Mouse (Mus musculus): ENCODE data around the gene Ninj2. TPM values are rescaled to one million over a fixed set of nuclear protein-coding genes. Genes with fewer than 3 reads are reported as not detected.

Ninj2 gene
- total and polyA plus RNA-seq, 3 experiments = not detected

- no peak overlapping the region for H3K4me3 ChIP-seq (ENCODE audit: low read depth, low read length)
- H3K27me3 ChIP-seq (ENCODE audit: insufficient read depth, low read length) = peaks cover 25% of the 10 kb centered on the region
- TF ChIP-seq GATA1 (IDR thresholded peaks at IDR 0.05; ENCODE audit: borderline replicate concordance, low read length) (no peak), CTCF (IDR thresholded peaks at IDR 0.05; ENCODE audit: low read depth, low read length) (no peak), TAL1 (conservative IDR thresholded peaks at IDR 0.05; ENCODE audit: low read depth, low read length) (no peak), GATA2 (IDR thresholded peaks at IDR 0.05; ENCODE audit: borderline replicate concordance, low read depth, low read length) (no peak)
- DNase-seq (ENCODE audit: low spot score) (no peak), ATAC-seq (ENCODE audit: extremely low read depth, insufficient number of reproducible peaks, low FRiP score, poor library complexity, severe bottlenecking) (no peak)
- H3K36me3 ChIP-seq (replicated peaks) = no peaks in the 10 kb centered on the region
- H3K9me3 ChIP-seq (replicated peaks) = no peaks in the 10 kb centered on the region
- peaks cover 14% of the 10 kb centered on the region for H3K4me1 ChIP-seq (ENCODE audit: insufficient read depth, low read depth, low read length)
Observed at GRCm38 (mm10) chr6:120201956-120202355, 108.8 kb downstream of the Ninj2 start.

DNA sequence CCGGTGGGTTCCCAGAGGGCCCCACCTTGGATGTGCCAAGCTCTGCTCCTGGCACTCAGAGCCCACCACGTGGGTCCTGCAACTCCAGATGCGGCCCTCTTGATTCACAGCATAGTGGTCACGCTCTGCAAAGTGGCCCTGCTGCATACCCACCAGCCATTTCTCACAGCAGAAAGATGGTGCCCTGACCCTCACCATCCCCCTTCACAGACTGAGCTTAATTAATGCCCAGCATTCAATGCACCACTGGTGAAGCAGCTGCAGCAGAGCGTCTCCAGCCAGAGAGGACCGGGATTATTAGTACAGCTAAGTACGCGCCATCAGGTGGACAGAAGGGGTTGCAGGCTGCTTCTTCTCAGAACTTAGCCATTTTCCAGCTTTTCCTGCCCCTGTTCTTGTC lies 109.3 kb downstream of the Ninj2 start:
- TF ChIP-seq TAL1 (conservative IDR thresholded peaks at IDR 0.05; ENCODE audit: low read depth, low read length) = no peak
- no peak for TF ChIP-seq GATA1 (IDR thresholded peaks at IDR 0.05; ENCODE audit: borderline replicate concordance, low read length)
- TF ChIP-seq POLR2AphosphoS5 (IDR thresholded peaks at IDR 0.05; ENCODE audit: insufficient replicate concordance, low read depth, low read length) = no peak
- no peak for TF ChIP-seq CTCF (IDR thresholded peaks at IDR 0.05; ENCODE audit: low read depth, low read length)
- TF ChIP-seq GATA2 (IDR thresholded peaks at IDR 0.05; ENCODE audit: borderline replicate concordance, low read depth, low read length) = no peak
- Histone ChIP-seq H3K27me3 (ENCODE audit: insufficient read depth, low read length) (peaks cover 25% of the 10 kb centered on the region), H3K4me1 (ENCODE audit: insufficient read depth, low read depth, low read length) (peaks cover 12% of the 10 kb centered on the region)

GRCm38 (mm10) chr6:120206586-120206985 lies 113.4 kb downstream of the Ninj2 start:
- H3K36me3 ChIP-seq (replicated peaks) = no peaks in the 10 kb centered on the region
- H3K9me3 ChIP-seq (replicated peaks) = no peaks in the 10 kb centered on the region
- ATAC-seq (ENCODE audit: extremely low read depth, insufficient number of reproducible peaks, low FRiP score, poor library complexity, severe bottlenecking) (no peak), DNase-seq (ENCODE audit: low spot score) (no peak)
- H3K4me3 ChIP-seq (ENCODE audit: low read depth, low read length) = no peak overlapping the region
- H3K4me1 ChIP-seq (ENCODE audit: insufficient read depth, low read depth, low read length) = no peaks in the 10 kb centered on the region
- peaks cover 27% of the 10 kb centered on the region for H3K27me3 ChIP-seq (ENCODE audit: insufficient read depth, low read length)
- no peak for TF ChIP-seq CTCF (IDR thresholded peaks at IDR 0.05; ENCODE audit: low read depth, low read length)
- no peak for TF ChIP-seq GATA2 (IDR thresholded peaks at IDR 0.05; ENCODE audit: borderline replicate concordance, low read depth, low read length)
- no peak for TF ChIP-seq POLR2AphosphoS5 (IDR thresholded peaks at IDR 0.05; ENCODE audit: insufficient replicate concordance, low read depth, low read length)
- no peak for TF ChIP-seq GATA1 (IDR thresholded peaks at IDR 0.05; ENCODE audit: borderline replicate concordance, low read length)
- TF ChIP-seq TAL1 (conservative IDR thresholded peaks at IDR 0.05; ENCODE audit: low read depth, low read length) = no peak

More for the DNA sequence above, 109.3 kb downstream of the Ninj2 start:
- H3K4me3 ChIP-seq (ENCODE audit: low read depth, low read length) = no peak overlapping the region
- no peaks in the 10 kb centered on the region for H3K9me3 ChIP-seq (replicated peaks)
- ATAC-seq (ENCODE audit: extremely low read depth, insufficient number of reproducible peaks, low FRiP score, poor library complexity, severe bottlenecking) (no peak), DNase-seq (ENCODE audit: low spot score) (no peak)
- H3K36me3 ChIP-seq (replicated peaks) = no peaks in the 10 kb centered on the region

DNA sequence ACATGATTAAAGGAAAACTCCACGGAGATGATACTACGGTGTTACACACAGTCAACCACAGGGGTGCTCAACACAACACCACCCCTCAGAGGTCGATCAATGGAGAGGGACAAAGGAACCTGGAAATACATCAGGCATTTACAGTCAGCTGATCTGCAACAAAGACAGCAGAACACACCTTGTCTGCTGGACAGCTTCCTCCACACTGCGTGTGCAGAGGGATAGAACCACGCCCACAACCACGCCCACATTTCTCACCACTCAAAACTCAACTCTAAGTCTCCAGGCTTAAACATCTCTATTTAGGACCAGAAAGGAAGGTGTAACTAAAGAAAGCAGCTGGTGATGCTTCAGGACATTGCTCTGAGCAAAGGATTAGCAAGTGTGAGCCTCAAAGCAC lies 118.4 kb downstream of the Ninj2 start:
- TF ChIP-seq GATA2 (IDR thresholded peaks at IDR 0.05; ENCODE audit: borderline replicate concordance, low read depth, low read length) (no peak), TAL1 (conservative IDR thresholded peaks at IDR 0.05; ENCODE audit: low read depth, low read length) (no peak), CTCF (IDR thresholded peaks at IDR 0.05; ENCODE audit: low read depth, low read length) (no peak), GATA1 (IDR thresholded peaks at IDR 0.05; ENCODE audit: borderline replicate concordance, low read length) (no peak), POLR2AphosphoS5 (IDR thresholded peaks at IDR 0.05; ENCODE audit: insufficient replicate concordance, low read depth, low read length) (no peak)
- no peak for DNase-seq (ENCODE audit: low spot score)
- no peak for ATAC-seq (ENCODE audit: extremely low read depth, insufficient number of reproducible peaks, low FRiP score, poor library complexity, severe bottlenecking)
- no peaks in the 10 kb centered on the region; the same call in 1 of the 2 replicates for H3K4me1 ChIP-seq (ENCODE audit: insufficient read depth, low read depth, low read length)
- H3K9me3 ChIP-seq (replicated peaks) = no peaks in the 10 kb centered on the region
- H3K27me3 ChIP-seq (ENCODE audit: insufficient read depth, low read length) = peaks cover 15% of the 10 kb centered on the region; the same call in 1 of the 2 replicates
- no peak overlapping the region for H3K4me3 ChIP-seq (ENCODE audit: low read depth, low read length)
- H3K36me3 ChIP-seq (replicated peaks) = no peaks in the 10 kb centered on the region

GRCm38 (mm10) chr6:120216702-120217101 lies 123.6 kb downstream of the Ninj2 start:
- TF ChIP-seq TAL1 (conservative IDR thresholded peaks at IDR 0.05; ENCODE audit: low read depth, low read length) (no peak), GATA1 (IDR thresholded peaks at IDR 0.05; ENCODE audit: borderline replicate concordance, low read length) (no peak), POLR2AphosphoS5 (IDR thresholded peaks at IDR 0.05; ENCODE audit: insufficient replicate concordance, low read depth, low read length) (no peak), CTCF (IDR thresholded peaks at IDR 0.05; ENCODE audit: low read depth, low read length) (no peak), GATA2 (IDR thresholded peaks at IDR 0.05; ENCODE audit: borderline replicate concordance, low read depth, low read length) (no peak)
- DNase-seq (ENCODE audit: low spot score) = no peak
- Histone ChIP-seq H3K27me3 (ENCODE audit: insufficient read depth, low read length) (peaks cover 21% of the 10 kb centered on the region; the same call in 1 of the 2 replicates), H3K4me3 (ENCODE audit: low read depth, low read length) (no peak overlapping the region), H3K4me1 (ENCODE audit: insufficient read depth, low read depth, low read length) (peaks cover 4% of the 10 kb centered on the region; the same call in 1 of the 2 replicates), H3K9me3 (replicated peaks) (no peaks in the 10 kb centered on the region), H3K36me3 (replicated peaks) (no peaks in the 10 kb centered on the region)
- ATAC-seq (ENCODE audit: extremely low read depth, insufficient number of reproducible peaks, low FRiP score, poor library complexity, severe bottlenecking) = peak; percentile 34; the same call in 1 of the 2 replicates

- H3K36me3 ChIP-seq (replicated peaks) = no peaks in the 10 kb centered on the region
- H3K4me3 ChIP-seq (ENCODE audit: low read depth, low read length) = no peak overlapping the region
- peaks cover 23% of the 10 kb centered on the region; the same call in 1 of the 2 replicates for H3K27me3 ChIP-seq (ENCODE audit: insufficient read depth, low read length)
- ATAC-seq (ENCODE audit: extremely low read depth, insufficient number of reproducible peaks, low FRiP score, poor library complexity, severe bottlenecking) (no peak), DNase-seq (ENCODE audit: low spot score) (no peak)
- H3K4me1 ChIP-seq (ENCODE audit: insufficient read depth, low read depth, low read length) = peaks cover 4% of the 10 kb centered on the region; the same call in 1 of the 2 replicates
- no peaks in the 10 kb centered on the region for H3K9me3 ChIP-seq (replicated peaks)
- no peak for TF ChIP-seq GATA2 (IDR thresholded peaks at IDR 0.05; ENCODE audit: borderline replicate concordance, low read depth, low read length)
- no peak for TF ChIP-seq POLR2AphosphoS5 (IDR thresholded peaks at IDR 0.05; ENCODE audit: insufficient replicate concordance, low read depth, low read length)
- TF ChIP-seq GATA1 (IDR thresholded peaks at IDR 0.05; ENCODE audit: borderline replicate concordance, low read length) = no peak
- TF ChIP-seq TAL1 (conservative IDR thresholded peaks at IDR 0.05; ENCODE audit: low read depth, low read length) = no peak
- no peak for TF ChIP-seq CTCF (IDR thresholded peaks at IDR 0.05; ENCODE audit: low read depth, low read length)
Observed at GRCm38 (mm10) chr6:120219281-120219680, 126.1 kb downstream of the Ninj2 start.

Measured in G1E (cell line).